Mouse (Mus musculus) CH12F3 (cell line): ENCODE measurements around the gene Th.

Experiments used
- in situ Hi-C: fragments of 300-500 bp; cut with MboI; formaldehyde crosslinking; loops from 2 replicates; pipeline ENCODE4 v1.14.3; 2020; ENCODE audit warnings: low sequenced_read_pairs

Th gene

DNA sequence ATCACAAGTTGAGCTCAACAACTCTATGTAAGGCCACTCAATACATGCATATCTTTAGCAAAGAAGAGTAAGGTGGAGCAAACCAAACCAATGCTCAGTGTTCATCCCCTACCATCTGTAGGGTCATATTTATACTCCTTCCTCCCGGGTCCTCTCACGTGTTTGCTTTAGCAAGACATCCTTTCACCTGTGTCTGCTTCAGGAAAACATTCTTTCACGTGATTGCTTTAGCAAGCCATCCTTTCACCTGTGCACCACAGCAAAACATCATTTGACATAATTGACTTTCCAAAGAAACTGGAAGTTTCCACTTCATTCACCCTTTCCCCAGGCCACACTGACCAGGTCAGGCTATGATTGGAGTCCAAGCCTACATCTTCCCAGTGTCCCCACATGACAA lies at the start of gene Th:
Gene Th (minus strand): TSS at position 101 of the 400 bp plus-strand sequence.
- in situ Hi-C loops = no loop called here

DNA sequence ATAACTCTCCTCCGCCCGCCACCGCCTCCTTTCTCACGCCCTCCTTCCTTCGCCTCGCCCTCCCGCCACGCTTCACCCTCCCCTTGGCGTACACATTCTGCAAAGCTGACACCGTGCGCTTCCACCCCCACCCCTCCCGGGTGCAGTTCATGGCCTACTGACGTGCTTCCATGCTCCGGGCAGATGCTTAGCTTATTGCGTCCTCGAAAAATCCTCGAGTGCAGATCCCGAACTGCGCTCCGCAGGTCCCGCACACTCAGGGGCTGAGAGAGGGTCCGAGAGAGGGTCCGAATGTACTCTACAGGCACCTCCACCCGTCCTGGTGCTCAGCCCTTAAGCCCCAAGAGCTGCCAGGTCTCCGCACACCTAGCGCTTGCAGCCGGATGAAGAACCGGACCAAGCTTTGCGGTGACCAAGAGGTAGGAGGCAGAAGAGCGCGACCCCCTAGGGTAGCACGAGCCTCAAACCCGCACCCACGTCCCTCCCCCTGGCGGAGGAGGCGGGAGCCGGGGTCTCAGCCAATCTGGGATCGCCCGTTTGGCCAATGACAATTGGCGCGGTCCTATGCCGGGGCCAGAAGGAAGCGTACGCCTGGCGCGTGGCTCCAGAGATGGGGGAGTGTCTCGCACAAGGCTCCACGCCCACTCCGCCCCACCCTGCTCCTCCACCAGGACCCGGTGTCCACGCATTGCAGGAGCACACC lies 38.0 kb upstream of the Th start, which contains the start of gene Ascl2:
Gene Ascl2 (minus strand): TSS at position 456 of the 703 bp plus-strand sequence.
- in situ Hi-C loops = no loop called here

DNA sequence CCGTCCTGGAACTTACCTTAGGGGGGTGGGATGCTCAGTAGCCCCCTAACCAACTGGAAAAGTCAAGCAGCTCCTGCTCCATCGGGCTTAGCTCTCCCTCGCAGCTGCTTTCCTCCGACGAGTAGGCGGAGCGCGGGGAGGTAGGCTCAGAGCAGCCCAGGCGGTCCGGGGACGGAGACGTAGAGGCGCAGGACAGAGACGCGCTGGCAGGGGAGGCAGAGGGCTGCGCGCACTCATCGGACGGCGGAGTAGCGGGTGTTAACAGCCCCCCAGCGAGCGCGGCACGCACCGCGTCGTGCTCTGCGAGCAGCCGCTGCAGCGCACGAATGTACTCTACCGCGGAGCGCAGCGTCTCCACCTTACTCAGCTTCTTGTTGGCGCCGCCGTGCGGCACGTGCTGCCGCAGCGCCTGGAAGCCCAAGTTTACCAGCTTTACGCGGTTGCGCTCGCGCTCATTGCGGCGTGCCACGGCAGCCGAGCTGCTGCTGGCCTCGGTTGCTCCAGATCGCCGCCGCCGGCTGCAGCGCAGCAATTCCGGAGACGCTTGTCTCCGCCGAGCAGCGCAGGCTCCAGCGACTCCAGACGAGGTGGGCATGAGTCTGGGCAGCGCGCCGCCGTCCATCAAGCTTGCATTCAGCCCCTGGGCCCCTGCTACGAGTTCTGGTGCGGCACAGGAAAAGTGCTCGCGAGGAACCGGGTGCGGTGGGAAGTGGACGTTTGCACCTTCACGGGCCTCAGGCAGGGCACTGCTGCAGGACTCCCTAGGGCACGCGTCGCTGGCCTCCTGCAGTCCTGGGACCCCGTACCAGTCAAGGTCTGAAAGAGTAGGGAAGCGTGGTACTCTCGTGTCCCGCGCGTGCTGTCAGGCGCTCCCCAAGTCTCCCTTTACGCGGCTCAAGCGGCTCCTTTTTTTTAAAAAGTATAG lies 37.2 kb upstream of the Th start:
- in situ Hi-C loops = no loop called here

DNA sequence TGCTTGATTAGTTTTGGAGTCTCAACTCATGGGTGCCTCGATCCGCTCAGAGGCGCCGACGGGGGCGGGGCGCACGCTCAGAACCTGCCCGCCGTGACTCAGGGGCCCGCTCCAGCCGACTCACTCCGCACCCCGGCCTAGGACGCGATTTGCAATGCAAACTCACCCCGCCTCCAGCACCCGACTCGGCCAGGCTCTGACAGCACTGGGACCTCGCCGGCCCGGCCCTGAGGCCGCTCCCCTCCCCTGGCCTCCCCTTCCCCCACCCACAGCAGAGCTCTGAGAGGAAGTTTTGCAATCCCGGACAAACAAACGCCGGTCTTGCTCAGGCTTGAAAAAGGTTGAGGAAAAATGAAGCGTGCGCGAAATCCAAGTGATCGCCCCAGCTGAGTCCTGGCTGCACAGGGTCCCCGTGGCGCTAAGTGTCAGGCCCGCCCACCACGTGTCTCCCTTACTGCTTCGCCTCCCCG lies 36.5 kb upstream of the Th start:
- in situ Hi-C loops = no loop called here

DNA sequence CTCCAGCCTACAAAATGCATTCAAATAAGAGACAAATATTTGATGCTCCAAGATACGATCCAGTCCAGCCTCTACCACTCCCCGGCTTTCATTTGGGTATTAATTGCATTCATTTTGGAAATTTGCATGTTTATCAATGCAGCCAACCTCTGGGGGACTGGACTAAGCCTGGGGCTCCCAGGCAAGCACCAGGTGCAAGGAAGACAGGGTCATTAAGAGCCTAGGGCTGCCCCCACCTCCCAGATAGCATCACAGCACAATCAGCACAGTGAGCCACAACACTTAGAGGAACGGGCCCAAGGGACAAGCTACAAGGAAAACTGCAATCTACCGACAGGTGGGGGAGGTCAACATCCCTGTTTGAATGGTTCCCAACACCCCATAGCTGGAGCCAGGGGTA lies 28.8 kb upstream of the Th start:
- in situ Hi-C loops = no loop called here

DNA sequence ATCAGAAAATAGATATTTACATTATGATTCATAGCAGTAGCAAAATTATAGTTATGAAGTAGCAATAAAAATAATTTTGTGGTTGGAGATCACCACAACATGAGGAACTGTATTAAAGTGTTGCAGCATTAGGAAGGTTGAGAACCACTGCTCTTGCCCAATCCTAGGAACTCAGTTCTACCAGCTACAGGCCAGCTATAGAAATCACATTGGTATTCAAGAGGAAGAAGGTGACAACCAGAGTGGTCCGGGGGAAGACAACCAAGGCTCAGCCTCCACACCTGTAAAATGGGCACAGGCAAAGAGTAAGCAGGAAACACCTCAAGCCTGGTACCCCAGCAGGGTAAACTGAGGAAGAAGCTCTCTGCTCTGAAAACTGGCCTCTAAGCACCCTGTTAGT lies 27.9 kb upstream of the Th start:
- in situ Hi-C loops = no loop called here

DNA sequence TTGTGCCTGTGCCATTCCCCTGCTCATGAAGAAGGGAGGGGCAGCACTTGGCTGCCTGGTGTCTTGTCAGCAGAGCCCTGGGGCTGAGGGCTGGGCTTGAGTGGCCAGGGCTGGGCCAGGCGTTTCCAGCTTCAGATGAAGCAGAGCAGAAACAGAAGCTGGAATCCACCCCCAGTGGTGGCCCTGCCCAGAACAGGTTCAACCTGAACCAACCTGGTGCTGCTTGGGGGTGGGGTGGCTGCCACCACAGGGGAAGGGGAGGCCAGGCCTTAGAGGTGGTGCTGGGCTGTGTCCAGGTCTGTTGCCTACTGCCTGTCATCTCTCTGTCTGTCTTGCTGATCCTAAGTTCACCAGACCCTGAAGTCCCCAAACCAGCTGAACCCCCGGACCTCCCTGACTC lies 25.1 kb upstream of the Th start:
- in situ Hi-C loops = no loop called here

DNA sequence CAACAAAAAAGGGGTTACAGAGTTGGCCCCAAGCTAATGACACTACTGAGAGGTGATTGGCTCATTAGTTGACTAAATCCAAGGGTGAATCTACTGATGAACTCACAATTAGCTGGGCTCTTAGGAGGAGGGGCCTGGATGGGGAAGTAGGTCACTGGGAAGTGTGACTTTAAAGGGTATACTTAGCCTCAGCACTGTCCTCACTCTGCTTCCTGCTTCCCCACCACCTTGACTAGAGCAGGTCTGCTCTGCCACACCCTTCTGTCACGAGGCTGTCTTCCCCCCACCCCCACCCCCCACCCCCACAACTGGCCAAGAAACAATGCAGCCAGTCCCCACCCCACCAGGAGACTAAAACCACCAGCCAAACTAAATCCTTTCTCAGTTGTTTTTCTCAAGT lies 18.6 kb upstream of the Th start:
- in situ Hi-C loops = no loop called here

DNA sequence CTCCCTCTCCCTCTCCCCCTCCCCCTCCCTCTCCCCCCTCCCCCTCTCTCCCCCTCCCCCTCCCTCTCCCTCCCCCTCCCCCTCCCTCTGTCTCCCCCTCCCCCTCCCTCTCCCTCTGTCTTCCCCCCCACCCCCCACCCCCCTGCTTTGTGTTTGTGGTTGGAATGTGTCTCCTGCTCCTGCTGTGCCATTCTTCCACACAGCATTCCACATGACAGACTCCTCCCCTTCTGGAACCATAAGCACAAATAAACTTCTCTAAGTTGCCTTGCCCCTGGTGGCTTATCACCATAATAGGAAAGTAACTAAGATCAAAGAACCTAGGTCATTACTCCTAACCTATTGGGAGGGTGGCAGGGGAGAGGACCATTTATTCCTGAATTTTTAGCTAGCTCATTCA lies 6.7 kb upstream of the Th start:
- in situ Hi-C loops = no loop called here

DNA sequence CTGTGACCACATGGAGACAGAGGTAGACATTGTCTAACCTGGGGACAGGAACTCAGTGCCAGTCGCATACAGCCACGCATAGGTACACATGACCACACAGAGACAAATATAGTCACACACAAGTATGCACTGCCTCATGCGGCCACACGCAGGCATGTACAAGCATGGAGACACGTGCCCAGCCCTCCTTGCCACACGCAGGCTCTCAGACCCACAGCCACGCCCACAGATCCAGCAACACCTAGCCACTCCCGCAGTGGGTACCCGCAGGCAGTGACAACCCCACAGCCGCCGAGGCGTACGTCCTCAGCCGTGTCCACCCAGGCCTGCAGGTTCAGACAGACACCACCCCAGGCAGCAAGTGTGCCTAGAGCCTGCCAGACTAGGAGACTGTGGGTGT lies 4.8 kb upstream of the Th start:
- in situ Hi-C loops = no loop called here

DNA sequence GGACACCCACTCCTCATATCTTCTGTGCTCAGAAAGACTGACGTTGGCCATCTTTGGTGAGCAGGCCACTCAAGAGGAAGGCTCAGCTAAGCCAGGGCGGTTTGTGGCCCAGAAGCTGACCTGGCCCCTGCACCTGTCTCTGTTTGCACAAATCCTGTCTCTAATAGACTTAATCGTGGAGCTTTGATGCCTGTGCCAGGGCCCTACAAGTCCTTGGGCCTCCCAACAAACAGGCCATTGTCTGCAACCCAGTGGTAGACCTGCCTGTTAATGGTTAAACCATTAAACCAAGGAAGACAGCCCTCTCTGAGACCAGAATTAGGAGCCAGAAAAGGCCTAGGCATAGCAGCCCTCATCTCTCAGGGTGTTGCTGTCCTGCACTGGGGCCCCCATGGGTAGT lies 1.5 kb upstream of the Th start:
- in situ Hi-C loops = no loop called here

DNA sequence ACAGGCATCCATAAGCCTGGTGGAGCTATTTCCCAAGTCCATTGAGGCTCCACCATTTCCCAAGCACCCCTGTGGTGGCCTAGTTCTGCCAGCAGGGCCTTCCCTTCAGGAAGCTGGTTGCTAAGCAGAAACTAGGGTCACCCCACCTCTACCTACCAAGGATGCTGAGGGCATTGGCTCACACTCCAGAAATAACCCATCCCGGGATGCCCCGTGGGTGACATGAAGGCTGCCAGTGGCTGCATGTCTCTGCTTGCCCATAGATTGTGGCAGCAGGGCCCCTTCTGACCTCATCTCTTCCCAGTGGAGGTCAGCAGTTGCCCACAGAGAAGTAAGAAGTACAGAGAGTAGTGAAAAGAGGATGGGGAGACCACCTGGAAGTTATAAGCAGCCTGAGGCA lies 1.4 kb downstream of the Th start:
- in situ Hi-C loops = no loop called here

DNA sequence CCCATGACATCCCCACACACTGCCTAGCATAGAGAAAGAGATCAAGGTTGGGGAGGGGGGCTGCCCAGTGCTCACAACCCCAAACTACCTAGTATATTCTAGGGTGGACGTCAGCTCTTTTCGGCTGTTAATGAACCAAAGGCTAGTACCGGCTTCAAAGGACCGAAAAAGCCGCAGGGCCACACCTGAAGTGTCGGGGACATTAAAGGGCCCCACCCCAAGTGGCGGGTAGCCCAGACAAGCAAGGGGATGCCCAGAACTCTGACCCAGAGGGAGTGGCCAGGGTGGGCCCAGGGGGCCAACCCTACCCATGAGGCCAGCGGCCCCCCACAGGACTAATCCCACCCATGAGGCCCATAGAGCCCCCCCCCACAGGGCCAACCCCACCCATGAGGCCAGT lies 3.6 kb downstream of the Th start:
- in situ Hi-C loops = no loop called here

DNA sequence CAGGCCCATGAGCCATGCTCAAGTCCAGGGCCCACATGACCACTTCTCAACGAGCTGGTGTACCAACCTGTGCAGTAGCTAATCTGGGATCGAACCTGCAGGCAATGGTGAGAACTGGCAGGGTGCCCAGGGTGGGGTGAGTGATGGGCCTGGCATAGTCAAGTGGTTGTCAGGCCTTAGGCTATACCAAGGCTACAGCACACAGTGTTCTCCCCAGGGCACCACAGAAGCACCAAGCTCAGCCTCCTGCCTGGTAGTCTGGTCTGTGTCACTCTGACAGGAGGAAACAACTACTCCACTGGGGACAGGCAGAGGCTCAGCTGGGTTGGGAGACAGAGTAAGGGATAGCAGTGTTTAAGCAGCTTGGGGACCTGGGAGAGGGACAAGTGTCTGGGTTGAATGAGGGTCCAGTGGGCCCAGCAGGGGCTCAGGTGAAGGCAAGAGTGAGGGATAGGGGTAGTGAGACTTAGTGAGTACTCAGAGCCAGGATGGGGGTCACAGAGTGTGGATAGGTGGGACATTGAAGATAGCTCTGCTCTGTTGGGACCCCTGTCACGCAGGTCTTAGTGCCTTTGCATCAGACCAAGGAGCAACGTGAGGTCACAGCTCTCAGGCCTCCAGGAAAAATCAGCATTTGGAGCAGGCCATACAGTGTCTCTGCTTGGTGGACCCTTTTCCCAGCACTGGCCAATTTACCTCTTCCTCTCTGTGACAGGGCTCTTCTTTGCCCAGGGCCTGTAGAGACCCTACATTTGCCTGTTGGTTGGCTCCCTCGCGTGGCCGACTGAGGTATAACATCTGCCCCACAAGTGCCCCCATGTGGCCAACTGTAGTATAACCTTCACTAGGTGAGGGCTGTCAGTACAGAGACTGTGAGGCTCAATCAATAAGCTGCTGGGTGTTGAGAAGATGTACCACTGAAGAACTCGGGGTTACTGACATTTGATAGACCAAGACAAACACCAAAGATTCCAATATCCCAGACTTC lies 12.0 kb downstream of the Th start:
- in situ Hi-C loops = loop anchor here (25.0 kb wide), 1 partner anchor 168 kb away; the partner anchor contains the start of gene Trpm5

DNA sequence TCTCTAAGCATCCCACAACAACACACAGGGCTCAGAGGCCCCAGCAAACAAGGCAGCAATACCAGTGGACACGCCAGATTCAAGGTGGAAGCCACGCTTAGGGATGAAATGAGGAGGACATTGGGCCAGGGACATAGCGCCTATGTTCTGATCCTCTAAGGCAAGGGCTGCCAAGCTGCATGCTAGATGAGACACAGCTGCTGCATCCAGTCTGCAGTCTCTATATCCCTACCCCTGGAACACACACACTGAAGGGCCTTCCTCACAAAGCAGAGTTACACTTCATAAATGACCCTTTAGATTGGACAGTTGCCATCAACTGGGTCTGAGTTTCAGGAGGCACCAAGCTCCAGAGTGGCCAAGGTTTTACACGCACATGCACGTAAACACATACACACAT lies 13.3 kb downstream of the Th start:
- in situ Hi-C loops = loop anchor here (25.0 kb wide), 1 partner anchor 170 kb away; the partner anchor contains the start of gene Trpm5

DNA sequence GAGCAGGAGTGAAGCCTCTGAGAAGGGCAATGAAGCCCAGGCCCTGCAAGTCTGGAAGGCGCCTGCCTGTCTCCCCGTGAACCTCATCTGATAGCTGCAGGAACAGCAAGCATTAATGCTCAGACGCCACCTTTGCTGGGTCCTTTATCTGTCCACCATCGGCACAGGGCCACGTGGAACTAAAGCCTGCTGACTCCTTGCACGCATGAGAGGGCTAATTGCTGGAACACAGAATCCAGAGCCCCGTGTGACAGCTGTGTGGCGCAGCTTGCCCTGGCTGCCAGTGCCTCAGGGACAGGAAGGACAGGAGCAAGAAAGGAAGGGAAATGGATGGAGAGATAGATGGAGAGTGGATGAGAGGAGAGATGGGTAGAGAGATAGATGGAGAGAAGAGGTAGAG lies 14.8 kb downstream of the Th start:
- in situ Hi-C loops = loop anchor here (25.0 kb wide), 1 partner anchor 171 kb away; the partner anchor contains the start of gene Trpm5

DNA sequence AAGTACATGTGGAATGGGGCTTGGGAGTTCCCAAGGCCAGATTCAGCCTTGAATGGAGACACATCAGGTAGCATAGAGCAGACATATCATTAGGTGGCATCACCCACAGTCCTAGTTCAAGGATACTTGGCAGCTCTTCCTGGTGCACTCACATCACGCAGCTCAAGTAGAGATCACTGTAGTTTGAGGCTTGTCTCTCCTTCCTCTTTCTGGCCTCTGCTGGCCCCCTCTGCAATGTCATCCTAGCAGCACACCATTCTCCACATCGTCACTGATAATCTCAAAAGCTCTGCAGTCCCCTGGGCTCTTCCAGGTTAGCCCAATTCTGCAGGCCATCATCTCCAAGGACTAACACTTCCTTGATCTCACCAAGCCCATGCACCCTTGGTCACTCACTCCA lies 19.2 kb downstream of the Th start:
- in situ Hi-C loops = loop anchor here (25.0 kb wide), 1 partner anchor 176 kb away; the partner anchor contains the start of gene Trpm5

DNA sequence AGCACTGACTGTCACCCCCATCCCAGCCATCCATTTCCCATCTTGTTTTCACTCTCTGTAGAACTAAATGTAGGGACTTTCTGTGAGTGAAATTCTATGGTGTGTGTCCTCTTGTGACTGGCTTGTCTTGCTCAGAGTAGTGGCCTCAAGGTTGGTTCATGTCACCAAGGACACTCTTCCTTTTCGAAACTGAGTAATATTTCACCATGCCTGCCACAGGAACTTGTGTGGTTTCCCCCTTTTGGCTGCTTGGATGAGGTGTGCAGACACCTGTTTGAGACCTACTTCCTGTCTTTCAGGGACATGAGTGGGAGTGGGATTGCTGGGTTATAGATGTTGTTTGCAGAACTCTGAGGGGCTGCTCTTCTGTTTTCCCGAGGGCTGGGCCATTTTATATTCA lies 20.8 kb downstream of the Th start:
- in situ Hi-C loops = loop anchor here (25.0 kb wide), 1 partner anchor 177 kb away; the partner anchor contains the start of gene Trpm5

DNA sequence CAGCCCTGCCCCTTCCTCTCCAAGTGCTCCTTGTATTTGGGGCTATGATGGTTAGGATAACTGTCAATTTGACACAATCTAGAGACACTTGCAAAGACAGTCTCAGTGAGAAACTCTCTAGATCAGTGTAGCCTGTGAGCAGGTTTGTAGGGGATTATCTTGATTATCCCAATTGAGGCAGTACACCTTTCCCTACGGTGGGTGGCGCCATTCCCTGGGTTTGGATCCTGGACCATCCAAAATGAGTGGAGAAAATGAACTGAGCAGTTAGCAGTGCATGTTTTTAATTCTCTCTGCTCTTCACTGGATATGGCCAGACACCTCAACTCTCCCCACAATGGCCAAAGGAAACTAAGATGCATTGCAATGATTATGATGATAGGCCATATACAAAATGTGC lies 21.3 kb downstream of the Th start:
- in situ Hi-C loops = loop anchor here (25.0 kb wide), 1 partner anchor 178 kb away; the partner anchor contains the start of gene Trpm5

DNA sequence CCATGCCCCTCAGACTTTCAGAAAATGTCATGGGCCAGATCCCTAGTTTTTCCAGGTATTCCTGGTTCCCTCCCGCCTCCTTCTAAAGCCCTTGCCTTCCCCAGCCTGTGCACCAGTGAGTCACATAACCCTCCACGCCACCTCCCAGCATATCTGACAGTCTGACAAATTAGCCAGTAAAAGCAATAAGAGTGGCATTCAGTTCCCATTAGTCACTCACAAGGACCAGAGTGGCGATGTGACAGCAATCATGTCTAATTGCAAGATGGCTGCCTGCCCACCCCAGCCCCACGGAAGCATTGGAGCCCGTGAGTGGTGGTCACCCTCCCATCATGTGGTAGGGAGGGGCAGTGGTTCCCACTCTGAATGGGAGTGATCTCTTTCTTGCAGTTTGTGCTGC lies 25.3 kb downstream of the Th start:
- in situ Hi-C loops = loop anchor here (25.0 kb wide), 1 partner anchor 182 kb away; the partner anchor contains the start of gene Trpm5
